Comparison of ENCODE assay signal across 10 mouse cellular contexts in genomic region chr19:45902390-45903035, GRCm38 (mm10).
DNase-seq lines count a peak whose midpoint lies in the region; ATAC-seq lines count a peak whose summit lies in the region.
"Had no signal": no experiment of that assay in that cellular context is flagged by ENCODE, and none has a peak within 500 bp of the region (broad histone marks: within the 10 kb centered on the region; RNA-seq: fewer than 3 reads in every experiment).

No protein-coding gene starts in this region.

- ATAC-seq in megakaryocyte, adult 5-6 weeks (ENCODE audit: poor library complexity, severe bottlenecking) = no peak
- no peak for ATAC-seq in erythroid progenitor cell, adult 5-6 weeks (replicated peaks; ENCODE audit: low FRiP score, poor library complexity, severe bottlenecking)

- intact Hi-C loops in heart, postnatal 14 days (cut with DNase I) = no loop called here

- DNase-seq in cerebellum, adult 11-12 months = peak; percentile 13
- DNase-seq in cerebellum, adult 11 months = no peak
- DNase-seq in testis, postnatal 14 days (ENCODE audit: low spot score) = peak; percentile 17
- DNase-seq in testis, postnatal 10 days (ENCODE audit: low spot score) = no peak
- DNase-seq in heart, postnatal 14 days = peak; percentile 56 to 65
- no peak for DNase-seq in embryo, embryonic 10 days (ENCODE audit: low spot score)
- DNase-seq: layer of hippocampus, adult 9-11 months; lung, adult 2 months had no signal

Comparison
In these comparisons a context has a peak if more than half of its experiments do, and no peak if none do; other contexts are left out.
1. DNase-seq: peak in cerebellum, adult 11-12 months (single experiment), testis, postnatal 14 days (single experiment) and heart, postnatal 14 days (2 of 2); none in cerebellum, adult 11 months (single experiment), testis, postnatal 10 days (single experiment) and embryo, embryonic 10 days (single experiment).